Mouse (Mus musculus): ENCODE measurements around the gene Zdhhc13.

Gene Zdhhc13

GRCm38 (mm10) chr7:48788348-48788747 is 455 bp upstream of the Zdhhc13 start:
- no peak for DNase-seq

GRCm38 (mm10) chr7:48790117-48790516 is 1.3 kb downstream of the Zdhhc13 start:
- no peak for DNase-seq

- no peak for DNase-seq
Measured at GRCm38 (mm10) chr7:48791412-48791811, 2.6 kb downstream of the Zdhhc13 start.

GRCm38 (mm10) chr7:48795130-48795529 is 6.3 kb downstream of the Zdhhc13 start:
- no peak for DNase-seq

- no peak for DNase-seq
Measured at GRCm38 (mm10) chr7:48803381-48803780, 14.6 kb downstream of the Zdhhc13 start.

- no peak for DNase-seq
Measured at GRCm38 (mm10) chr7:48806587-48806986, 17.8 kb downstream of the Zdhhc13 start.

- DNase-seq = no peak
Measured at GRCm38 (mm10) chr7:48810652-48811051, 21.8 kb downstream of the Zdhhc13 start.

GRCm38 (mm10) chr7:48812358-48812757 is 23.6 kb downstream of the Zdhhc13 start:
- no peak for DNase-seq

- no peak for DNase-seq
Measured at GRCm38 (mm10) chr7:48813594-48813993, 24.8 kb downstream of the Zdhhc13 start.

- DNase-seq = no peak
Measured at GRCm38 (mm10) chr7:48821654-48822053, 32.9 kb downstream of the Zdhhc13 start.

- no peak for DNase-seq
Measured at GRCm38 (mm10) chr7:48823621-48824020, 34.8 kb downstream of the Zdhhc13 start.

- DNase-seq = no peak
Measured at GRCm38 (mm10) chr7:48824671-48825070, 35.9 kb downstream of the Zdhhc13 start.

- no peak for DNase-seq
Measured at GRCm38 (mm10) chr7:48825170-48825569, 36.4 kb downstream of the Zdhhc13 start.

GRCm38 (mm10) chr7:48829177-48829910 is 40.5 kb downstream of the Zdhhc13 start:
- DNase-seq = no peak

- no peak for DNase-seq
Measured at GRCm38 (mm10) chr7:48830395-48830794, 41.6 kb downstream of the Zdhhc13 start.

GRCm38 (mm10) chr7:48832735-48833134 is 43.9 kb downstream of the Zdhhc13 start:
- no peak for DNase-seq

- DNase-seq = no peak
Measured at GRCm38 (mm10) chr7:48834371-48834970, 45.7 kb downstream of the Zdhhc13 start.

GRCm38 (mm10) chr7:48834989-48835626 is 46.3 kb downstream of the Zdhhc13 start:
- no peak for DNase-seq

- no peak for DNase-seq
Measured at GRCm38 (mm10) chr7:48836949-48837348, 48.1 kb downstream of the Zdhhc13 start.

- DNase-seq = no peak
Measured at GRCm38 (mm10) chr7:48838434-48838833, 49.6 kb downstream of the Zdhhc13 start.

- DNase-seq = no peak
Measured at GRCm38 (mm10) chr7:48840545-48840944, 51.7 kb downstream of the Zdhhc13 start.

- DNase-seq = no peak
Measured at GRCm38 (mm10) chr7:48841538-48841937, 52.7 kb downstream of the Zdhhc13 start.

GRCm38 (mm10) chr7:48842353-48842752 is 53.5 kb downstream of the Zdhhc13 start:
- DNase-seq = no peak

- no peak for DNase-seq
Measured at GRCm38 (mm10) chr7:48843541-48843940, 54.7 kb downstream of the Zdhhc13 start.
